Mouse (Mus musculus) MEL-GATA-1-ER (cell line): Measurements from ENCODE around the gene Prkaa2.

ENCODE experiments used
- DNase-seq: peaks from one replicate; pipeline ENCODE4 v3.0.0-alpha.2; 2012; ENCODE audit warnings: low read depth; ENCODE audit errors: extremely low read depth

The Prkaa2 gene

DNA sequence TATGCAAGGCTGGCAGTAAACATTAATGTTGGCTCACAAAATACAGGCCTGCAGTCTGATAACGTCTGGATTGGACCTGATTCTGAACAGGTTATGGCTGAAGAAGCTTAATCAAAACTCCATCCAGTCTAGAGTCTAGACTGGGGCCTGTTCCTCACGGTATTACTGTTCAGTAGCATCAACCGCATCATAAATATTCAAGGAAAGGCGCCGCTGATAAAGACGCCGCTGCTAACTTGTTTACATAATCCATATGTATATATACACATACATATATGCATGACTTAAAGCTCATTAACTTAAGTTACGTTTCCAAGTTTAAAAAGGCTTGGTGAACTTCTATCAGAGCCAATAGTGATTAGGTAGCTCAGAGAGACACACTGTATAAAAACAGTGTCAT is 78.6 kb downstream of the Prkaa2 start:
- DNase-seq: no peak

DNA sequence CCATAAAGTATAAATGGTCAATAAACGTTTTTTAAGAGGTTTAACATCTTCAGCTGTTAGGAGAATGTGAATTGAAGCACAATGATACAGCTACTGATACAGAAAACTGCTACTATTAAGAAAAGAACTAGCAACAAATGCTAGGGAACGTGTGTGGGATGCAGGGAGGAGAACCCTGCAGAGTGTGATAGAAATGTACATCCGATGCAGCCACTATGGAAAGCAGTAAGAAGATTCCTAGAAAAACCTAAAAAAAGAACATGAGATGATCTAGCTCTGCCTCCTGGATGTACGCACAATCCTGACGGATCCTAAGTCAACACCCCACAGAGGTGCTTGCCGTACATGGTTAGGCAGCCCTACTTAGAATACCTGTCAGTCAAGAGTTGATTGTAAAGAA is 82.4 kb downstream of the Prkaa2 start:
- no peak for DNase-seq

DNA sequence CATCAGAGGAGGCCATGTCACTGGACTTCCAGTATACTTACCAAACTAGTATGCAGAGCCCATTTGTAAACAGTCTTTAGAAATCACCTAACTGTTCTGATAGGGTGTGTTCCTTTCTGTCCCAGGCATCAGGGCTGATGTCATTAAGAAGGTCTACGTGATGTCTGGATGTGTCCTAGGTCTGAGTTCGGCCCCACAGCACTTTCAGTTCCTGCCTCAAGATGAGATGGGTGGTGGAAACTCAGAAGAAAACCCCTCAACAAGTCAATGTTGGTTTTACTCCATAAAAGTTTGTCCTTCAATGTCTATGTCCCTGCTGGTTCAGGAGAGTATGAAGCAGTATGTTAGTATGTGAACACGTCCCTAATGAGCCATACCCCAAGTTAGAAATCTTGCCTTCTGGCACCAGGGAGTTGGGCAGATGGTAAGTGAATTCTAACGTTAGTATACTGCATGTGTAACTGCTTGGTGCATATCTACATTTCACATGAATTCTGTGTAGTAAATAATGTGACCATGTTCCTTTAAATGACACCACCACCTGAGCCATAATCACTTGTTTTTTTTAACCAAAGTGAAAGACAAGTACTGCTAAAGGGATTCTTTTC is 93.6 kb downstream of the Prkaa2 start:
- DNase-seq: no peak

DNA sequence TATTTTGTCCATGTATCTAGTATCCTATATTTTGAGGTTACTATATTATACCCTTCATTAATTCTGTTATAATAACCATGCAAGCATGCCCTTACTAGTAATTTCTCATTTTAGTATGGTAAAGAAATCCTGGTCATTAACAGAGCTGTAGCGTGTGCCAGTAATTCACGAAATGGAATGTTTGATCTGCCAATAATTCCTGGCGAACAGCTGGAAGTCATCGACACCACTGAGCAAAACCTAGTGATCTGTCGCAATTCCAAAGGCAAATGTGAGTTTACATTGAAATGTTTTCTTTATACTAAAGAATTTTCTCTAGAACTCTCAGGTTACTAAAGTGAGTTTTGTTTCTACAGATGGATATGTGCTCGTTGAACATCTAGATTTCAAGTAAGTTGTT is 94.2 kb downstream of the Prkaa2 start:
- no peak for DNase-seq

DNA sequence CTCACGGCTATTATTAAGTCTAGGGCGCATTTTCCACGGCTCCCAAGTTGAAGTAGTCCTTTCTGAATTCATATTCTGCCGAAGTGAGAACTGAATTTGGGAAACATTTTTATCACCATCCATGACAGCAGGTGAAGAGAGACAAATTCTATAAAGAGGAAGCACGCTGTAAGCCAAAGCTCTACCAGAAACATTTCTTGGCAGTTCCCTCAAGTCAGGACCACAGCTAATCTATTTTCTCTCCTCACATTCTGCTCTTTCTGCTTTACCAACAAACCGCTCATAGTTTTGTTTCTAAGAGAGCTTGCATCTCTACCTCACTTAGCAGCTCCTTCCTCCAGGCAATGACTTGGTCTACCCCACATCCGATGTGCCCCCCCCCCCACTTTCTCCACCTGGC is 96.0 kb downstream of the Prkaa2 start:
- peak; percentile 14 for DNase-seq

DNA sequence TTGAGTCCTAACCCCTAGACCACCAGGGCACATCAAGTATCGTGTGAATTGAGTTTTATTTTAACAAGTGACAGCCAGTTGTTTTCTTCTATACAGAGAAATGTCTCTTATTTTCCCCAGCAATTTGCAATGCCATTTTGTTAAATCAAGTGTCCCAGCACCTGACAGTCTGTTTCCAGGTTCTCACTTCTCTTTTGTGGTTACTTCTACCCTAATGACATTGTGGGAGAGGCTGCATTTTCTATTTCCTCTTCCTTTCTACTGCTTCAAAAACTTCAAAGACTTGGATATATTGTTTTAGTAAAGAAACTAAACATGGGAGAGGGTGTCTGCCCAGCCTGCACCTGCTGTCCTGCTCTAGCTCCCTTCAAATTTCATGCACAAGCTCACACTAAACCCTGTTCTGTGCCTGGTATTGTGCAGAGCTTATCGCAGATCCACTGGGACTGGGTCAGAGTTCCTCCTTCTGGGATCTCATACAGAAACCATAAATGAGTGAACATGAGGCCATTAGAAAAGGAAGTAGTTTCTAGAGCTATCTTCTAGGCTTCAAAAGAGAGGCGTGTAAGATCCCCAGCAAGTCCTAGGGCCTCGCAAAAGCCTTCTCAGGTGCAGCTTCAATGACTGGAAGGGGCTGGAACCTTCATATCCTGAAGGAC is 102.2 kb downstream of the Prkaa2 start:
- peak; percentile 28 for DNase-seq

DNA sequence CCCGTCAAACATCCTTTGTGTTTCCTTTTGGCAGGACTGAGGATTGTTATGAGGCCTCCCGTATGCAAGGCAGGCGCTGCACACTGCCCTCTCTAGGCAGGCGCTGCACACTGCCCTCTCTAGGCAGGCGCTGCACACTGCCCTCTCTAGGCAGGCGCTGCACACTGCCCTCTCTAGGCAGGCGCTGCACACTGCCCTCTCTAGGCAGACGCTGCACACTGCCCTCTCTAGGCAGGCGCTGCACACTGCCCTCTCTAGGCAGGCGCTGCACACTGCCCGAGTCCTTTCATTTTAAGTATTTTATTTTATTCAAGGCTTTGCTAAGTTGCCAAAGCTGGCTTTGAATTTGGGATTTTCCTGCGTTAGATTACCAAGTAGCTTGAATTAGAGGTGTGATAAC is 105.0 kb downstream of the Prkaa2 start:
- DNase-seq: peak; percentile 26

DNA sequence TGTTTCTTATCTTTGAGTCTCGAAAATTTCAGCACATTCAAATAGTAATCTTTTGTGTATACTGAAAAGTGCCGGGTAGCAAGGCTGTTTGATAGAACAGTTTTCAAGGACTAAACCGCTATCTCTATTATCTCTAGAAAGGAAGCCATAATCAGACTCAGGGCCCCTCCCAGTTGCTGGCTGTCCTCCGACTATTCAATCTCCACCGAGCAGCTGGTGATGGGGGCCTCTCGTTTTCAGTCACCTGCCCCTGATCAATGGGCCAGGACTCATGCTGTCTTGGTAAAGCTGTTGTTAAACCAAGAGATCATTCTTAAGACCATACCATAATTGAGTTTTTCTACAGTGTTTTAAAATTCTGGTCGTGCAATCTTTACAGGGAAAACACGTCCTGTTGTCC is 105.6 kb downstream of the Prkaa2 start:
- DNase-seq: peak; percentile 15

DNA sequence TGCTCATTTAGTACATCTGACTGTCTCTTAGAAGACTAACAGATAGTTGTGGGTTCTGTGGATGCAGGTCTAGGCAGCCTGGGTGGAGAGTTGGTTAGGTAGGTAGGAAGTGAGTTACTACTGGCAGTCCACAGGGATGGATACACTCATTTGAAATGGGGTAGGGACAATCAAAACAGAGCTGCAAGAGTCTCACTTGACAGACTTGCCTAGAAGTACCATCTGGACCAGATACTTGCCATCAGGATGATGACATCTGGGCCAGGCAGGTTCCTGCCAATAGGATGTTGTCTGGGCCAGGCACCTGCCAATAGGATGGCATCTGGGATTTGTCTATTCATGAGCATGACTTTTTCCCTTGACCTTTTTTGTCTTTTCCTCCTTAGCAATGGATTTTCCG is 108.0 kb downstream of the Prkaa2 start:
- DNase-seq: no peak

DNA sequence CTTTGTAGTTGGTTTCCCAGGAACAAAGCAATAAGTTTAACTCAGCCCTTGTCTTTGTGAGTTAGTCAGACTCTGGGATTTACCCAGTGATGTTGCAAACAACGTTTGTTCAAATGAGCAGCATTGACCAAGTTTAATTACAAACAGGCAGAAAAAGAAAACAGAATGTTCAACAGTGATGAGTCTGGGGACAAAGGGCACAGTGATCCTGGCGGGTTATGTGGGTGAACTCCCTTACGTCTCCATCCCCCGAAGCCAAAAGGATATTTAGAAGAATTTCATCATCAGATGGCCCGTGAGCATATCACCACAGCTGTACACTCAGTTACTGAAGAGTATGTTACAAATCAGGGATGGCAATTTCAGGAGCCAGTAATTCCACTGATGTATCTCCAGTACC is 110.0 kb downstream of the Prkaa2 start:
- no peak for DNase-seq

DNA sequence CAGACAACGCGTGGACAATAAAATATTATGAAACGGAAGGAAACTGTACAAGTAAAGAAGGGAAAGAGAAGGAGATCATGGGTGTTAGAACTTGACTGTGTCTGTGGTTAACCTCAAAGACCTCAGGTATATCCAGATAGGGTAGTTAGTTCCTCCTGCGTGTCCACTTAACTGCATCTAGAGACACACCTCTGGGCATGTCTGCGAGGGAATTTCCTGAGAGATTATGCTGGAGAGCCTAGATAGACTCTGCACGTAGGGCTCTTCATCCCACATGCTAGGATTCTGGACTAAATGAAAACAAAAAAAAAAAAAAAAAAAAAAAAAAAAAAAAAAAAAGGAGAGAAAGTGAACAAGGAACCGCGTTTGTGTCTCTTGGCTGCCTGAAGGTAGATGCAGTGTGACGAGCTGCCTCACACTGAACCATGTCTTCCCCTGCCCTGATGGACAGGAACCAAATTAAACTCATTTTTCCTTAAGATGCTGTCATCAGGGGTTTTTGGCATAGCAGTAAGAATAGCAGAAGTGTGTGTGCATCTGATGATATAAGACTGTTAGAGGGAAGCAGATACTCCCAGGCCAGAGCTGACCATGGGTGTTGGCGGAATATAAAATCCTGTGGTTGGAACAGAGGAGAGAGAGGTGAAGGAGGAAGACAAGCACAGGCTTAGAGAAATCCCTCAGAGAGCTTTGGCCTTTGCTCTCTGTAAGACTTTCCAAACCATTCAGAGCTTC is 116.4 kb downstream of the Prkaa2 start:
- peak; percentile 97 for DNase-seq

DNA sequence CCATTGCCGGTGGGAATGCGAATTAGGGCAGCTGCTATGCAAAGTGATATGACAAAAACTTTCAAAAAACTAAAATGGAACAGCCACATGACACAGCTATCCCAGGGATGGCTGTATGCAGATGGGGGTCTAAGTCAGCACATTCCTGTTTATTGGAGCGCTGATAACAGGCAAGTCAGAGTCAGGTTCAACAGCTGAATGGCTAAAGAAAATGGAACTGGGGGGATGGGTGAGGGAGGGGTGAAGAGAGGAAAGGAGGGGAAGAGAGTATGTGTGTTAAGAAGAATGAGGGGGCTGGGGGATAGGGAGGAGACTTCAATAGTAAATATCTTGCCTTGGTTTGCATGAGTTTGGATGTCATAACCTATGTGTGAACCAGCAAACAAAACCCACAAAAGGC is 117.4 kb downstream of the Prkaa2 start:
- no peak for DNase-seq

DNA sequence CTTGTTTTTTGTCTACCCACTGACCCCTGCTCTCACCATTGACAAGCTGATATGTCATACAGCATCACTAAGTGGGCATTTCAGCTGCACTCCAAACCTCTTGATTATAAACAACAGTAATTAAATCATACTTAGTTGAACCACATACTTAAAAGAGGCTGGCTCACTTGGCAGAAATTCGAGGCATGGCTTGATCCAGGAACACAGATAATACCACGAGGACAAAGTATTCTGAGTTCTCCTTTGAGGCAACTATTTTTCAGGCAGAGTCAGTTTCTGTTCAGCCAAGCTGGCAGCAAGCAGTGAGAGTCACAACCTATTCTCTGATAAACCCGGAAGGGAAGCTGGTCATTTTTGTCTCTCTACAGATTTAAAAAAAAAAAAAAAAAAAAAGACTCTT is 119.0 kb downstream of the Prkaa2 start:
- no peak for DNase-seq

DNA sequence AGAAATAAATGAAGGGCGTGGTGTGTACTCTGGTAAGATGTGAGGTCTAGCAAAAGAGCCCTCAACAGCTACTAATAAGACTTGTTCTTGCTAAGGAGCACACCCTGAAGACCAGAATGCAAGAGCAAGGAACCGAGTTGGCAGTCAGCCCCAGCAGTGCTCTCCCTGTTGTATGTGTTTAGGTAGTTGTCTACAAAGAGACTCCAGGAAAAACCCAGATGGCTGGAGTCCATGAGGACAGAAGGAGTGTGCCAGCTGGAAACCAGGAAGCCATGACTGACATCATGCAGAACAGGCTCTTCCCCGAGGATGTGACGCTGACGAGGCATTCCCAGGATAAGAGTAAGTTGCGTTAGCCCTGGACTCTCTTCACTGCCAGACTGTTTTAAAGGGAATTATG is 119.7 kb downstream of the Prkaa2 start:
- no peak for DNase-seq

DNA sequence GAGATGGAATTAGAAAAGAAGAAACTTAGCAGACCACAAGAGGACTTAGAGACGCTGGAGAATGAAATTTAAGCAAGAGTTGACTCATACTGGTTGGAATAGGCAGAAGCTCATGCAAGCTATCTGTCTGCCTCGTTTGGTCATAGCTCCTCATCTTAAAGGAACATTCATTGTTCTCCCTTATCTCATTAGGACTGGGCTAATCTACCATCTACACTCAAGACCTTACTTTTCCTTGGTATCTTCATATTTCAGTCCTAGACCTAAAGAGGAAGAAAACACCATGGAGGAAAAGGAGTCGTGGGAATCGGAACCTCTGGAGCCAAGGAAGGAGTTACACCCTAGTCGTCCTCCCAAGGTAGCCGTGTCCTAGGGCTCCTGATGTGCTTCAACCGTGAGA is 121.0 kb downstream of the Prkaa2 start:
- DNase-seq: no peak

DNA sequence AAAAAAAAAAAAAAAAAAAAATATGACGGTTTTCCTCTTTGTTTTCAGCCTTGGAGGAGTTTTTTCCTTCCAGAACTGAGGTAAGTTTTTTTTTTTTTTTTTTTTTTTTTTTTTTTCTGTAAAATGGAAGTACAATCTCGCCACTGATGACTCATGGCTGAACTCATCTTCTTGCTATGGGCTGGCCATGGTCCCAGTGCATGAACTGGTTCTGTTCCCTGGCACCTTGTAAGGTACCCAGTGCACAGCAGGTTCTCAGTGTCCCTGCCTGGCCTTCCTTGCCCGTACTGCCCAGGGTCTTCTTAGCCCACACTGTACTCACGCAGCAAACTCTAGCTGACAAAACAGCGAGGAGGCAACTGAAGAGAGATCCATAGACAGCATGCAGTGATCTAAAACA is 121.6 kb downstream of the Prkaa2 start:
- DNase-seq: no peak

DNA sequence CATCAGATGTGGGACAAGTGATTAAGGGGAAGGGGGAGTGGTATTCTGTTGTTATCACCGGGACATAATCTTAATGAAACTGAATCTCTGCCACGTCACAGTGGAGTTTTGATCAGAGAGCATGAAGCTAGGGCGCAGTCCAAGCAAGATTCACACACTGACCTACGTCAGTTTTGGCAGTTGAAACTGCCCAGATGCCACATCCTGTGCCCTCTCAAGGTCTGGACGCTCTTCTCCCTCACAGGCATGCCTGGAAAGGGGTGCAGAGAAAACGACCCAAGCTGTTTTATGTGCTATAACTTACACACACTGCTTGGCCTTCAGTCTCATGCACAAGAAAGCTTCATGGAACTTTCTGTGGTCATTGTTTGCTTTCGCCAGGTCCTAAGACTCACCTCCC is 122.1 kb downstream of the Prkaa2 start:
- no peak for DNase-seq

DNA sequence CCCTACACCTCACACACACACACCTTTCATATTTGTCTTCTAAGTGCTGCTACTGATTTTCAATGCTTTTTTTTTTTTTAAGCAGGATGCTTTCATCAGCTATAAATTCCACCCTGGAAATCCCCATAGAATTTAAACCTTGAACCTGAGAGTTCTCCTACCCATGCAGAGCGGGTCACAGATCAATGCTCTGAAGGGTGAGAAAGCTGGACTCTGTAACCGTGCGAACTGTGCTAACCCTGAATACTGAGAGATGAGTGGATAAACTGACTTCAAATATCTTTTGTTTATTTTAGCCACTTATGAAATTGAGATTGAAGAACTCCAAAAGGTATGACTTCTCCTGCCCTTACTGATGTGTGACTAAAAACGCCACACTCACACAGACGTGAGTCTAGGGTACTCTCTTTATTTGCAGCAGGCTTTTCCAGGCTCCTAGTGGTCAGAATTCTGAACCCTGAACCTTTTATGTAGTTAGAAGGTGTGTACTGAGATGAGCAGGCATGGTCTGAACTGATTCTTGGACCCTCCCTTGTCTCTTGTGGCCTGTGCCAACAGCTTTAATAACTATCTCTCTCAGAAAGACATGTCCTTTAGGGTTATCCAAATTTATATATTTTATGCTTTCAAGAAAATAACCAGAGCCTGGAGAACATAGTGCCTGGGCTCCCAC is 123.6 kb downstream of the Prkaa2 start:
- DNase-seq: no peak
